In the genomic region with DNA sequence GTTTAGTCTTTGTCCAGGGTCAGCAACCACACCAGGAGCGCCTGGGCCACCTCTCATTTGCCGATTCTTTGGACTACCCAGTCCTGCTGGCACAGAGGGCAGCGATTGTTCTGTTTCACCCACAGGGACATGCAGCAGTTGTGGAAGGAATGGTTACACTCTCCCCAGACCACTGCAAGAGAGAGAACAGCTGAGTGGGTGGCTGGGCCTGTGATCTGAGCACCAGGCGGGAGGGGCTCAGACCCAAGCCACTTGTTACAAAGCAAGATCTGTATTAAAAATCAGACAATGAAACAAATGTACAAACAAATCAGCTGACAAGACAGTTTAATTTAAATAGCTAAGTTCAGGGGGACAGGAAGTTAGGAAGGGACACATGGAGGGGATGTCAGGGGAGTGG, we compare ENCODE assay signal across 20 mouse cellular contexts. TPM values are rescaled to one million over a fixed set of nuclear protein-coding genes. Genes with fewer than 3 reads are reported as not detected.
DNase-seq lines count a peak whose midpoint lies in the region; ATAC-seq and TF ChIP-seq lines count a peak whose summit lies in the region.
"Not testable (repeated sequence)": the region's sequence is repeated elsewhere in the genome, so short reads cannot be mapped to it uniquely, and the experiment has no call there.
"Had no signal": no experiment of that assay in that cellular context is flagged by ENCODE, and none has a peak within 500 bp of the region (broad histone marks: within the 10 kb centered on the region; RNA-seq: fewer than 3 reads in every experiment).

No protein-coding gene starts in this region.

- peaks cover 34% of the 10 kb centered on the region for H3K79me2 ChIP-seq in myocyte (ENCODE audit: control insufficient read depth, insufficient read depth)

- H3K4me1 ChIP-seq in testis, adult 2 months (ENCODE audit: control insufficient read depth, insufficient read depth, low read length): not testable (repeated sequence)

- TF ChIP-seq CTCF in layer of hippocampus, adult 2 months (conservative IDR thresholded peaks at IDR 0.05); testis, adult 2 months (IDR thresholded peaks at IDR 0.05; ENCODE audit: control insufficient read depth, insufficient read depth, insufficient replicate concordance, low read depth, low read length): not testable (repeated sequence)

- not testable (repeated sequence) for TF ChIP-seq POLR2A in myocyte (IDR thresholded peaks at IDR 0.05; ENCODE audit: insufficient read length, low read depth); testis, adult 2 months (IDR thresholded peaks at IDR 0.05; ENCODE audit: control insufficient read depth, low read depth, low read length)

- peak overlapping the region; percentile 64; the same call in 1 of the 2 replicates for H3K27ac ChIP-seq in layer of hippocampus, adult 2 months
- peak overlapping the region; percentile 58; the same call in 1 of the 2 replicates for H3K27ac ChIP-seq in testis, adult 2 months (ENCODE audit: control insufficient read depth, insufficient read depth, low read depth, low read length)

- not testable (repeated sequence) for H3K27me3 ChIP-seq in myocyte (ENCODE audit: control insufficient read depth, insufficient read depth, insufficient read length); testis, adult 2 months (ENCODE audit: control insufficient read depth, insufficient read depth, low read length)

- peak; percentile 79 for DNase-seq in brain, adult 2 months (ENCODE audit: low read depth, low spot score)
- DNase-seq in layer of hippocampus, adult 11-12 months (ENCODE audit: low spot score): peak; percentile 37
- DNase-seq in layer of hippocampus, adult 2 months (ENCODE audit: low spot score in 2 of 2): not testable (repeated sequence)
- peak; percentile 50 for DNase-seq in layer of hippocampus, adult 9-11 months
- peak; percentile 46 for DNase-seq in telencephalon, adult 2 months (ENCODE audit: low read depth, low spot score)

- ATAC-seq in frontal cortex, adult (ENCODE audit: low TSS enrichment): 0 out of 2 replicates have a peak, but pooled peaks have one; percentile 44

- not testable (repeated sequence) for H3ac ChIP-seq in myocyte (ENCODE audit: control insufficient read depth, insufficient read length)

- peaks cover 21% of the 10 kb centered on the region for H3K36me3 ChIP-seq in myocyte (ENCODE audit: control insufficient read depth, insufficient read depth)
- H3K36me3 ChIP-seq in testis, adult 2 months (ENCODE audit: control insufficient read depth, insufficient read depth, low read length): not testable (repeated sequence)

- not testable (repeated sequence) for H3K4me3 ChIP-seq in layer of hippocampus, adult 2 months; myocyte; testis, adult 2 months (ENCODE audit: control insufficient read depth, low read depth, low read length)

- H3K4me2 ChIP-seq in myocyte (ENCODE audit: low read depth): not testable (repeated sequence)

TF ChIP-seq in myocyte, 11 proteins besides CTCF, POLR2A, EP300 and RAD21:
- peak in 2 of 3 experiments; percentile 28 to 74 for TF ChIP-seq MYOG (IDR thresholded peaks at IDR 0.05; ENCODE audit: control insufficient read depth in 1 of 3, insufficient read depth in 1 of 3, insufficient read length in 2 of 3, low read depth in 2 of 3)
- peak in 2 of 3 experiments; percentile 2 to 37 for TF ChIP-seq MYOD1 (IDR thresholded peaks at IDR 0.05; ENCODE audit: control insufficient read depth in 1 of 3, insufficient read length in 2 of 3, low read depth in 2 of 3)
- peak; percentile 6 for TF ChIP-seq TCF12 (IDR thresholded peaks at IDR 0.05; ENCODE audit: insufficient read depth, poor library complexity, severe bottlenecking)

RNA-seq across cellular contexts. Expression of gene Rnf7, which starts 6.8 kb away (rescaled TPM):
- 10 to 100 TPM; 57.2 to 58.1 TPM for total RNA-seq in layer of hippocampus, adult 2 months (2021)
- 221 TPM for polyA plus RNA-seq in myocyte (2012; fragmentation: generic; extraction: Trizol)
- 321 and 364 TPM in 2 replicates for polyA plus RNA-seq in testis, adult 2 months (2012; rRNA removed)

RNA-seq across cellular contexts. Expression of gene Gm28729, which starts 53.4 kb away (rescaled TPM):
- under 1 TPM in 1 of 2 experiments, not detected in 1; 0.34 TPM for total RNA-seq in layer of hippocampus, adult 2 months (2021)
- polyA plus RNA-seq in myocyte (2012; fragmentation: generic; extraction: Trizol): not detected
- 8.7 and 9.3 TPM in 2 replicates for polyA plus RNA-seq in testis, adult 2 months (2012; rRNA removed)
- total RNA-seq: adrenal gland, postnatal 14 days; adrenal gland, postnatal 25 days; adrenal gland, postnatal 36 days; adrenal gland, postnatal 4 days; CH12.LX; MEL had no signal
- polyA plus RNA-seq: activated CD4-positive, CD25-positive, alpha-beta regulatory T cell, adult 4 months; adrenal gland, adult 2 months; C2C12; CD4-positive, CD25-positive, alpha-beta regulatory T cell, adult 4 months; G1E; Patski had no signal
